13 mouse cellular contexts compared by ENCODE assay signal in the genomic region with DNA sequence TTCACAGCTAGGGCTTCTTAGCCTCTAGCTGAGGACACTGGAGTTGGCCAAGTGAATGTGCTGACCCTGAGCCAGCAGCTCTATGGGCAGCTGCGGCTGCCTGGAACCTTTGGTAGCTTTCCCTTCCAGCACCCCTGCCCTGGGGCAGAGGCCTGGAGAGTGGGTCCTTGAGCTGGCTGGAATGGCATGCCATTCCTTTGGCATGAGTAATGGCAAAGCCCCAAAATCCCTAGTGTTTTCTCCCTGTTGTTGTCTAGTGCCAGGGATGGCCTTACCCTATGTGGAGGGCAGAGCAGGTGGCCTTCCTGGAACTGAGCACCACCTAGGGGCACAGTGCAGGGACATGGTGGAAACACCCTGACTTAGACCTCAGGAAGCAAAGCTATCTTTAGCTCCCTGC. TPM values are rescaled to one million over a fixed set of nuclear protein-coding genes. Genes with fewer than 3 reads are reported as not detected.
A peak's percentile ranks its signal among the peaks of the same experiment; 100 is the strongest.
DNase-seq lines count a peak whose midpoint lies in the region; ATAC-seq and TF ChIP-seq lines count a peak whose summit lies in the region.
"Had no signal": no experiment of that assay in that cellular context is flagged by ENCODE, and none has a peak within 500 bp of the region (broad histone marks: within the 10 kb centered on the region; RNA-seq: fewer than 3 reads in every experiment).

No protein-coding gene starts in this region.

- WGBS in lung, adult 2 months: 29% methylated on average over 1 of the region's 1 CpGs
- 76% methylated on average over 1 of the region's 1 CpGs for WGBS in hindbrain, embryonic 14.5 days

- H3K9ac ChIP-seq in hindbrain, embryonic 14.5 days: no peak overlapping the region
- H3K9ac ChIP-seq: liver, embryonic 13.5 days had no signal

- POLR2A ChIA-PET in Patski (lab: Charles Lee): interaction anchor here (0.6 to 2.6 kb wide), 4 partner anchors 10 to 373 kb away, joined by 3 to 8 read pairs (median 4); no protein-coding TSS in a partner anchor

- H3K9me3 ChIP-seq in hindbrain, embryonic 14.5 days (ENCODE audit: control insufficient read depth, low read length): no peaks in the 10 kb centered on the region
- H3K9me3 ChIP-seq: liver, embryonic 13.5 days had no signal

- TF ChIP-seq POLR2A in lung, adult 2 months (IDR thresholded peaks at IDR 0.05; ENCODE audit: borderline replicate concordance, extremely low read depth, low read depth, low read length): no peak

- H3K27me3 ChIP-seq in Patski: no peaks in the 10 kb centered on the region
- no peaks in the 10 kb centered on the region for H3K27me3 ChIP-seq in hindbrain, embryonic 14.5 days (ENCODE audit: control insufficient read depth, insufficient read depth, low read length)
- H3K27me3 ChIP-seq: liver, embryonic 13.5 days had no signal

- CTCF ChIA-PET in Patski (lab: Charles Lee): interaction anchor here (0.6 to 4.1 kb wide), 8 partner anchors 10 to 184 kb away, joined by 3 to 17 read pairs (median 5); partner anchors contain the start of gene Ptpre

- peak; percentile 80 for DNase-seq in 3134 (ENCODE audit: extremely low read depth, insufficient read length, low spot score)
- peak; percentile 86 for DNase-seq in Patski (ENCODE audit: low read depth, low spot score)
- DNase-seq in gastrocnemius, postnatal 25 days: peak; percentile 66
- DNase-seq in lung, adult 2 months: peak; percentile 45
- DNase-seq in layer of hippocampus, adult 9-10 months (ENCODE audit: low spot score): no peak
- DNase-seq in layer of hippocampus, postnatal 14 days (ENCODE audit: low spot score in 2 of 2): no peak
- no peak for DNase-seq in hindbrain, embryonic 14.5 days (ENCODE audit: low spot score)
- DNase-seq: cerebellum, adult 9-10 months; liver, embryonic 13.5 days; right cerebral cortex, adult 18-20 months had no signal

- H3K4me2 ChIP-seq in hindbrain, embryonic 14.5 days (replicated peaks): no peak overlapping the region
- H3K4me2 ChIP-seq: liver, embryonic 13.5 days had no signal

- H3K36me3 ChIP-seq in hindbrain, embryonic 14.5 days (replicated peaks; ENCODE audit: control insufficient read depth, insufficient read depth): no peaks in the 10 kb centered on the region
- H3K36me3 ChIP-seq: liver, embryonic 13.5 days had no signal

- in situ Hi-C loops in Patski (cut with MboI; ENCODE audit: low pct_unique_long_range_greater_than_20kb): no loop called here

- no peak for TF ChIP-seq CTCF in Patski (IDR thresholded peaks at IDR 0.05)
- no peak for TF ChIP-seq CTCF in lung, adult 2 months (IDR thresholded peaks at IDR 0.05; ENCODE audit: insufficient read depth, low read length)

- no peak overlapping the region for H3K4me3 ChIP-seq in lung, adult 2 months (replicated peaks; ENCODE audit: extremely low read depth, low read depth, low read length)
- H3K4me3 ChIP-seq in hindbrain, embryonic 14.5 days (replicated peaks; ENCODE audit: low read length): no peak overlapping the region
- H3K4me3 ChIP-seq: liver, embryonic 13.5 days had no signal

- ATAC-seq in Patski: peak; percentile 99
- no peak for ATAC-seq in hindbrain, embryonic 14.5 days (ENCODE audit: low FRiP score)
- ATAC-seq: intestine, postnatal 0 days had no signal

- peaks cover 2% of the 10 kb centered on the region; the same call in 1 of the 2 replicates for H3K4me1 ChIP-seq in lung, adult 2 months (ENCODE audit: control insufficient read depth, insufficient read depth, low read length)
- no peaks in the 10 kb centered on the region for H3K4me1 ChIP-seq in hindbrain, embryonic 14.5 days (replicated peaks; ENCODE audit: control insufficient read depth, insufficient read depth, low read length)

- no peak overlapping the region for H3K27ac ChIP-seq in hindbrain, embryonic 14.5 days
- H3K27ac ChIP-seq: liver, embryonic 13.5 days had no signal

RNA-seq across cellular contexts. Expression of gene Ptpre, which starts 14.3 kb away (rescaled TPM):
- polyA plus RNA-seq in Patski (2021): 8.8 TPM
- 1 to 10 TPM; 1.9 to 2.1 TPM for total RNA-seq in gastrocnemius, postnatal 25 days (2021)
- polyA plus RNA-seq in lung, adult 2 months (2012; rRNA removed): 17.1 and 21.4 TPM in 2 replicates
- total RNA-seq in layer of hippocampus, postnatal 14 days (2021): 10 to 100 TPM; 55.2 to 55.7 TPM
- 6.9 and 7.9 TPM in 2 replicates for polyA plus RNA-seq in hindbrain, embryonic 14.5 days (2014; fragmentation: Nextera tagmentation; extraction: Ambion mirVana)

RNA-seq across cellular contexts. Expression of gene Clrn3, which starts 23.1 kb away (rescaled TPM):
- not detected for polyA plus RNA-seq in Patski (2021)
- total RNA-seq in gastrocnemius, postnatal 25 days (2021): not detected
- 0.12 TPM in 1 of 2 replicates, not detected in the other for polyA plus RNA-seq in lung, adult 2 months (2012; rRNA removed)
- not detected for total RNA-seq in layer of hippocampus, postnatal 14 days (2021)
- not detected in 2 replicates for polyA plus RNA-seq in hindbrain, embryonic 14.5 days (2014; fragmentation: Nextera tagmentation; extraction: Ambion mirVana)
- polyA plus RNA-seq: embryonic facial prominence, embryonic 14.5 days; liver, embryonic 13.5 days; testis, adult 2 months had no signal

Comparison
In these comparisons a context has a peak if more than half of its experiments do, and no peak if none do; other contexts are left out.
1. DNase-seq: peak in 3134 (single experiment), Patski (single experiment), gastrocnemius, postnatal 25 days (single experiment) and lung, adult 2 months (single experiment); none in layer of hippocampus, adult 9-10 months (single experiment), layer of hippocampus, postnatal 14 days (0 of 2) and hindbrain, embryonic 14.5 days (single experiment).